Mouse (Mus musculus) kidney, adult 2 months (tissue): Measurements from ENCODE around the gene Hba-a2.

Experiments
- CTCF ChIP-seq: fragments of 200-500 bp; conservative IDR thresholded peaks from 2 replicates; pipeline ENCODE4 v1.5.1; 2011; ENCODE audit warnings: low read depth, mild to moderate bottlenecking, control low read depth, low read length, moderate library complexity, mixed read lengths; ENCODE audit not compliant: insufficient read depth, insufficient read length
- POLR2A ChIP-seq: fragments of 200-500 bp; IDR thresholded peaks from one replicate; pipeline ENCODE4 v1.6.1; 2011; ENCODE audit warnings: low read depth, low read length, control low read depth

GRCm38 (mm10) chr11:32297866-32298531, 1.7 kb downstream of the Hba-a2 start:
- no peak for TF ChIP-seq POLR2A
- TF ChIP-seq CTCF = no peak
